Mouse (Mus musculus): ENCODE measurements at regions not wholly inside any gene's neighbourhood (a gene's known extent, or its start where the extent isn't known, plus 50 kb on each side); places are given as distances from the start of the nearest gene placed in this dataset.

DNA sequence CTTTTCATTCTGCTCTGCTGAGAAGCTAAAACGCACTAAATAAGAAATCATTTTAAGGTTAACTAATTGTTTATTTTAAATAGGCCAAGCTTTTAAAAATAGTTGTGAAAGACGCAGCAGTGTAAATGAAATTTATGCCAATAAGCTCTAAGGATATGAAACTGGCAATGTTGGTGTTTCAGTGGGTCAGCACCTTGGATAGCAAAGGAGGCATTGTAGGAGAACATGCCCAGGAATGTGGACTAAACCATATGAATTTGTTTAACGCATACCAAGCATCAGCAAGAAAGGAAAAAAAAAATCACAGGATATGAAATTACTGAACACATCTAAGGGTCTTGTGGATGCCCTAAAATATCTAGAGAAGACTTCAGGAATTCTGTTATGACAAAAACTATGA lies 56.1 kb upstream of the Kcnip4 start:
- Histone ChIP-seq H3K9ac (replicated peaks) (no peak overlapping the region), H3K9me3 (ENCODE audit: control insufficient read depth, low read length) (no peaks in the 10 kb centered on the region), H3K36me3 (replicated peaks; ENCODE audit: control insufficient read depth, insufficient read depth, low read depth) (no peaks in the 10 kb centered on the region), H3K4me1 (replicated peaks; ENCODE audit: control insufficient read depth in 2 of 2, insufficient read depth in 2 of 2, low read length in 1 of 2) (no peaks in the 10 kb centered on the region), H3K27ac (no peak overlapping the region), H3K4me2 (ENCODE audit: low read depth) (no peak overlapping the region), H3K4me3 (ENCODE audit: insufficient read depth in 1 of 2, low read depth in 2 of 2, low read length in 2 of 2) (no peak overlapping the region), H3K27me3 (ENCODE audit: control insufficient read depth, insufficient read depth, low read length) (no peaks in the 10 kb centered on the region)
- no peak for ATAC-seq (ENCODE audit: insufficient read depth)
- WGBS (ENCODE audit: insufficient replicate concordance), result 51% methylated on average over 3 of the region's 3 CpGs
- no peak for TF ChIP-seq EP300 (IDR thresholded peaks at IDR 0.05; ENCODE audit: low read depth)
- TF ChIP-seq CTCF (IDR thresholded peaks at IDR 0.05; ENCODE audit: low read depth), result no peak
- DNase-seq (ENCODE audit: low read depth in 3 of 3, low spot score in 3 of 3), result no peak

GRCm38 (mm10) chr5:49575901-49576300 lies 51.2 kb upstream of the Kcnip4 start:
- Histone ChIP-seq H3K36me3 (replicated peaks; ENCODE audit: control insufficient read depth, insufficient read depth, low read depth) (no peaks in the 10 kb centered on the region), H3K9me3 (ENCODE audit: control insufficient read depth, low read length) (no peaks in the 10 kb centered on the region), H3K9ac (replicated peaks) (no peak overlapping the region), H3K27ac (no peak overlapping the region), H3K4me1 (replicated peaks; ENCODE audit: control insufficient read depth in 2 of 2, insufficient read depth in 2 of 2, low read length in 1 of 2) (no peaks in the 10 kb centered on the region), H3K4me3 (ENCODE audit: insufficient read depth in 1 of 2, low read depth in 2 of 2, low read length in 2 of 2) (no peak overlapping the region), H3K4me2 (ENCODE audit: low read depth) (no peak overlapping the region), H3K27me3 (ENCODE audit: control insufficient read depth, insufficient read depth, low read length) (no peaks in the 10 kb centered on the region)
- TF ChIP-seq EP300 (IDR thresholded peaks at IDR 0.05; ENCODE audit: low read depth) (no peak), CTCF (IDR thresholded peaks at IDR 0.05; ENCODE audit: low read depth) (no peak)
- 32% methylated on average over 2 of the region's 2 CpGs for WGBS (ENCODE audit: insufficient replicate concordance)
- no peak for DNase-seq (ENCODE audit: low read depth in 3 of 3, low spot score in 3 of 3)
- no peak for ATAC-seq (ENCODE audit: insufficient read depth)
